Mouse (Mus musculus) T-helper 2 cell (primary cell): ENCODE results near the gene Lcn4.

Source experiments
- in situ Hi-C: fragments of 300-600 bp; cut with MboI, MseI; formaldehyde crosslinking; loops from one replicate; pipeline ENCODE4 v1.15.1; 2025; ENCODE audit warnings: high pct_unique_total_duplicates

The Lcn4 gene

DNA sequence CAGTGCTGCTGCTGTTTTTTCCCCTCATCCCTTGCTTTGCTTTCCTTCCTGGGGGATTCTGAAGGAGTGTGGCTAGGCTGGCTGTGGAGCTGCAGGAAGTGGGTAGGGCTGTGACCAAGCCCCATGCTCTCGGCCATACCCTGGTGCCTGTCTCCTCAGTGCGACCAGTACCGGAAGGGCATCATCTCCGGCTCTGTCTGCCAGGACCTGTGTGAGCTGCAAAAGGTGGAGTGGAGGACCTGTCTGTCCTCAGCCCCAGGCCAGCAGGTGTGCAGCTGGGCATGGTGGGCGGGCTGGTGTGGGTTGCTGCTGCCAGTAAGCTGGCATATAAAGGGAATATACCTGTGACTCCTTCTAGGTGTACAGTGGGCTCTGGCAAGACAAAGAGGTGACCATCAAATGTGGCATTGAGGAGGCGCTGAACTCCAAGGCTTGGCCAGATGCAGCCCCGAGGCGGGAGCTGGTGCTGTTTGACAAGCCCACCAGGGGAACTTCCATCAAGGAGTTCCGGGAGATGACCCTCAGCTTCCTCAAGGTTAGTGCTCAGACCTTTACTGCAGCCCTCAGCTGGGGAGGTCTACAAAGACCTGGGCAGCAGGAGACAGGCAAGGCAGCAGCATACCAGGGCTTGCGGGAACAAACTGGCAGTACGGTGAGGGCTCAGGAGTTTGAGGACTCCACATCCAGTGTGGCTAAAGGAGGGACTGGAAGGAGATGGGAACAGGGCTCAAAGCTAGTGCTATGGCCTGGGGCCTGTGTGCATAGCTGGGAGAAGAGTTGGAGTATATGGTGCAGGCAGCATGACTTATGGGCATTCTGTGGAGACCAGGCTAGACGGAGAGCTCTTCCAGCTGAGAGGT, 36.2 kb downstream of the Lcn4 start:
- in situ Hi-C loops: no loop called here

DNA sequence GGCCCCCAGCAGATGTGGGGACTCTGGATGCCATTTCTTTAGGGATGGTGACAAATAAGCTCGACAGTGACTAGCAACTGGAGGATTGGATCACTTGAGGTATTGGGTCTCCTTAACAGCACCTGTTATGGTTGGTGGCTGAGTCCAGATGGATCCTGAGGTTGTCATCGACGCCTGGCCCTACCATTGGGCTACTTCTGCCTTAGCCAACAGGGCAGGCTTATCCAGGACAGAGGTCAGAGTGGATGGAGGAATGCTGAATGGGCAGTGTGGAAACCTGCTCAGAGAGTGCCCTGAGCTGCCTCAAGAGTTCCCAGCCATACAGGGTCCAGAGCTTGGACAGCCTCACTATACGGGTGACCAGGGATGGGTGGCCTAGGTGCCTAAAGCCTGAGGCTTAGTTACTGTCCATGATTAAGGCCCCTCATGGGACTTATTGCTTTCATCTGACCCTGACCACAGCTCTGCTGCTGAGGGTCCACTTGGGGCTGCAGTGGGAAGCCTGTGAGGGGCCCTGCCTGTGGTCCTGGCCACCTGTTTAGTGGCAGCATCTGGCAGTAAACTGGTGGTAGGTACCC, 37.0 kb downstream of the Lcn4 start:
- in situ Hi-C loops: no loop called here

DNA sequence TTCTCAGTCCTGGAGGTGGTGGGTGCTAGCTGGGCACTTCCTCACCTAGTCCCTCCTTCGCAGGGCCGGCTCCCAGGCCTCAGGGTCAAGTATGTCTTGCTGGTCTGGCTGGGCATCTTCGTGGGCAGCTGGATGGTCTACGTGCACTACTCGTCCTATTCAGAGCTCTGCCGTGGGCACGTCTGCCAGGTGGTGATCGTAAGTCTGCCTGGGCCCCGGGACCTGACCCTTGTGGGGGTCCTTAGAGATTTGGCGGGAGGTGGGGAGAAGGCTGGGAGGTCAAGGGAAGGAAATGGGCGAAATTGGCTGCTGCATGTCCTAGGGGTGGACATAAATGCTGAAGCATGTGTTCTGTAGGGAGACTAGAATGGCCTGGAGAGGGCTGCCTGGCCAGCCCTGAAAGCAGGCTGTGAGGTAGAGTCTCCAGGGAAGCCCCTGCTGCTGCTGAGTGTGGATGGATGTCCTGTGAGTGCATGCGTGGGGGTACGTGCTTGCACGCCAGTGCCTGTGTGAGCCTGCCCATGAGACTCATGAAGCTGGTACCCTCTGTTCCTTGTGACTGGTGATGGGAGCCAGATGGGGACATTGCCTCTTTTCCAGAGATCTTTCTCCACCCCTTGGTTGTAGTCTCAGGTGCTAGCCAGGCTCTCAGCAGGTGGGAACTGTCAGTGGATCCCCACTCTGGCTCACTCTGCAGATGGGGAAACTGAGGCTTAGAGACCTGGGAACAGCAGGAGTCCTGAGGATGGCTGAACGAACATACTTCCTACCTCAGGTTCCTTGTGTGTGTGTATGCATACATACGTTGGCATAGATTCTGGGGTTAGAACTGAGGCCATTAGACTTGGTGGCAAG, 38.3 kb downstream of the Lcn4 start:
- in situ Hi-C loops: no loop called here

DNA sequence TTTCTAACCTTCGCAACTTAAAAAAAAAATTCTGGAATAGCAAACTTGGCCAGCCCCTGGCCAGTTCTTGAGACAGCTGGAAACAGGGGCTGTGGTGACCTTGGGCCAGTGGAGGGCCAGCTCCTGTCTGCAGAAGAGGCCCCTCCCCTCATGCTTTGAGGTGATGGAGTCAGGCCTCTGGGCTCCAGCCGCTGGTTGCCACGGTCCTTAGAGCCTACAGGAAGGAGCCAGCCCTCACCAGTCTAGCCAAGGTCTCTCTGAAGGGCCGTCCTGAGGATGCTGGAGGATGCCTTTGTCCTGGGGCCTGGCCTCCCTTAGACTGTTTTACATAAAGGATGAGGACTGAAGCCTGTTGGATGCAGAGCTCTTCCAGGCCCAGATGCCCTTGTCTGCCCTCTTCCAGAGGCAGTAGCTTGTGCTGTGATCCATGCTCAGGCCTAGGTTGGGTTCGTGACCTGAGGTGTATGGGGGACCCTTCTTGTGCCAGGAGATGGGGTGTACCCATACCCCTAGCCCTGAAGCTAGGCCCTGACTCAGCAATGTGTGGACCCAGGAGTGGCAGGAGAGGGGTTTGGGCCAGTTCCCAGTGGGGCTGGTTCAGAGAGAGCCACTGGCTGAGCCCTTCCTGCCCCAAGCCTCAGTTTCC, 42.2 kb downstream of the Lcn4 start:
- in situ Hi-C loops: no loop called here

DNA sequence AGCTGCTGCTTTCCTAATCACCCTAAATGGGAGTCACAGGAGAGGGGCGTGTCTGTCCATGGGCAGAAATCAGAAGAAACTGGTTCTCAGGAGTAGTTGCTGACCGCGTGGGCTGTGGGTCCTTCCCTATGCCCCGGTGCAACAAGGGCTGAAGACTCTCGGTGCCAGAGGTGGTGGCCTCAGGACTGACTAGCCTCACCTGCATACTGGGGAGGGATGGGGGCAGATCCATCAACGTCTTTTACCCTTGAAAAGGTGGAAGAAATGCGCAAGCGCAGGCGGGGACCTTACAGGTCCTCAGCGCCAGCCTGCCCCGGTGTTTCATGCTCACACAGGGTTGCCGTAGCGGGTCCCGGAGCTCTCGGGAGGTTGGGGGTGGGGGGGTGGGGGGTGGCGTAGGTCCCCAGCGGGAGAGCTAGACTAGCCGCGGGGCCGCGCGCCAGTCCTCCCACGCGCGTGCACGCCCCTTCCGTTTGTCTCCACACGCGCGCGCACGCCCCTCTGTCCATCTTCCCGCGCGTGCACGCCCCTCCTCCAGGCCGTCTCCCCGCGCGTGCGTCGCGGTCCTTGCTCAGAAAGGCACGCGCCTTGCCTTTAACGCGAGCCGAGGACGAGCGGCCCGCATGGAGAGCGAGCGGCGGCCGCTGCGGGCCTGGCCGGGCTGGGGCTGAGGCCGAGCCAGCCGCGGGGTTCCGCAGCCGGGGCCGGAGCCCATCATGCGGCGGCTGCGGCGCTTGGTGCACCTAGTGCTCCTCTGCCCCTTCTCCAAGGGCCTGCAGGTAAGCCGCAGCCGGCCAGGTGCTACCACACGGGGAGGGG, 43.0 kb downstream of the Lcn4 start, which contains the start of gene Fam69b:
Gene Fam69b (plus strand): TSS at position 537 of the 819 bp plus-strand sequence.
- in situ Hi-C loops: no loop called here

DNA sequence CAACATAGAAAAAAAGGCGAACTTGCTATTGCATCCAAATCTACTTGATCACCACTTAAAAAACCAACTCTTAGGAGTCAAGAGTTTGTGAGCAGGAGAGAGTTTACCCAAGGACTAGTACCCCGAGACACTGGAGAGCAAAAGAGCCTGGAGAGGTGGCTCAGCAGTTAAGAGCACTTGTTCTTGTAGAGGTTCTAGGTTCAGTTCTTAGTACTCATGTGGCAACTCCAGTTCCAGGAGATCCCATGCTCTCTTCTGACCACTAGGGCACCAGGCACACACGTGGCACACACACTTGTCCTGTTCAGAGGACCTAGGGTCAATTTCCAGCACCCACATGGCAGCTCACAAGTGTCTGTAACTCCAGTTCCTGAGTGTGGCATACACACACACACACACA, 45.0 kb downstream of the Lcn4 start:
- in situ Hi-C loops: no loop called here

DNA sequence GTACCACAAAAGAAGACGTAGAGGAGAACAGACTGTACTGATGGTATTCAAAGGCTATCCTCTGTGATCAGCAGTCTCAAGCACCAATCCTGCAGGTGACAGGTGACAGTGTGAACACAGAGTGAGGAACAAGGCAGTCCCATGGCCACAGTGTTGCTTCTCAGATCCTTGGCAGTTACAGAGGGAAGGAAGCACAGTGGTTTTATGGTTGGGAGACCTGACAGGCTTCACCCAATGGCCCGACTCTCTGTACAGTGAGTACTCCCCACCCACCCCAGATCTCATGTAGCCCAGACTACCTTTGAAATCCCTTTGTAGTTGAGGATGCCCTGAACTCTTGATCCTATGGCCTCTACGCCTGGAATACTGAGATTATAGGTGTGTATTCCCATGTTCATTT, 45.7 kb downstream of the Lcn4 start:
- in situ Hi-C loops: no loop called here

DNA sequence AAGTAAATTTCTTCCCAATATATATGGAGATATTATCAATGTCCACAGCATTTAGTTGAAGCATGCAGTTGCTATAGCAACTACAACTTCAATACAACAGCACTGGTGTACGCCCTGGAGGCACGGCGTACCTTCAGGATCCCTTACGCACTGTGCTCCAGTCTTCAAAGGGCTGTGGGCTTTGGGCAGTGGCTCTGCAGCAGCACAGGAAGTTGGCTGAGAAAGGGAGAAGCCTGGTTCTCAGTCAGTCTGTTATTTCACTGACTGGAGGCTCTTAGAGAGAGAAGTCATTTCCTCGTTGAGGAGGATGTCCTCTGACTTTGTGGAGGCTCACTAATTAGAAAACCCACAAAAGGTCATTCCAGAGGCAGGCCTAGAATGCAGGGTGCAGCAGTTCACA, 48.1 kb downstream of the Lcn4 start:
- in situ Hi-C loops: no loop called here

DNA sequence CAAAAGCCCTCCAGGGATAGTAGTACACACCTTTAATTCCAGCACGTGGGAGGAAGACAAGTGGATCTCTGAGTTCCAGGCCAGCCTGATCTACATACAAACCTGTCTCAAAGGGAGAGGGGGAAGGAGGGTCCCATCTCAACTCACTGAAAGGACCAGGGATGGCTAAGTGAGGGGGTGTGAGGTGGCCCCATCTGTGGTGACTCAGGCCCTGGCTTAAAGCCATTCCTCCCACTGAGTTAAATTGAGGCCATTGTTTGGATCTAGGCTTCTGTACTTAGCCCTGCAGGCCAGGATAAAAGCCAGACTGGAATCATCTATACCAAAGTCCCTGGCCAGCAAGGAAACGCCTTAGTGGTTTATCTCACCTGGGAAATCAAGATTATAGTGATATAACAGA, 49.8 kb downstream of the Lcn4 start:
- in situ Hi-C loops: no loop called here

DNA sequence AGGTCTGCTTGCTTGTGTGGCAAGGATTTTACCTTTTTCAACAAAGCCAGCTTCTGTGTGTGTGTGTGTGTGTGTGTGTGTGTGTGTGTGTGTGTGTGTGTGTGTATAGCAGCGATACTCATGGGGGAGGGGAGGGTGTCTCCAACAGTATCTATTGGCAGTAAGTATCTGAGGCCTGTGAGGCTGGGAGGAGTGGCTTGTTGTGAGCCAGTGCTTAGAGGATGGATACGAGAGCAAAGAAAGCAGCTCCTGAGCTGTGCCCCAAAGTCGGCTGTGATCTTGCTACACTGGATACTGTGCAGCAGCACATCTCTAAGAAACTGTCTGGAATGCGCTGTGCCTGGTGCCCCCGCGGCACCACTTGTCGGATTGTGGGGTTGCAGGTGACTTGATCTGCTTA, 53.2 kb downstream of the Lcn4 start:
- in situ Hi-C loops: no loop called here
